Mouse (Mus musculus) c-Kit-positive CD71-positive TER-119-negative erythroid progenitor cells, embryonic 14.5 days (primary cell): ENCODE data around the gene Cd36.

Experiments
- DNase-seq: peaks from one replicate; pipeline ENCODE4 v3.0.0-alpha.2; 2013; ENCODE audit warnings: low read depth

Cd36 gene

DNA sequence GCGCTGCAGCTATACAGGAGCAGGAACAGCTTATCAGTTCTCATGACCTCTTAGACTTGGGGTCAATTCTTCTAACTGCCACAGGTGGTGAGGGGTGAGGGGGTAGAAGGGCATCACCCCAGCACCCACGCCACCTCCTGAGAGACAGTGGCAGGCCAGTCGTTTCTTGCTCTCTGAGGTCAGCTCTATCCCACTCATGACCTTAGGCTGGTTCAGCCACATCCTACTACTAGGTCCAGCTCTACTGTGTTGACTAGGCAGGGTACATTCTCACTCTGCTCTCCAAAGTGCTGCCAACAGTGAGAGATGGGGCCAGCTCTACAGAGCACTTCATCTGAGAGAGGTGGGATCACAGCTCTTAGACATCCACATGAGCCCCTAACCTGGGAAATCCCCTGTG, 30.2 kb downstream of the Cd36 start:
- DNase-seq = no peak

GRCm38 (mm10) chr5:17857871-17858270, 30.7 kb downstream of the Cd36 start:
- DNase-seq = no peak

DNA sequence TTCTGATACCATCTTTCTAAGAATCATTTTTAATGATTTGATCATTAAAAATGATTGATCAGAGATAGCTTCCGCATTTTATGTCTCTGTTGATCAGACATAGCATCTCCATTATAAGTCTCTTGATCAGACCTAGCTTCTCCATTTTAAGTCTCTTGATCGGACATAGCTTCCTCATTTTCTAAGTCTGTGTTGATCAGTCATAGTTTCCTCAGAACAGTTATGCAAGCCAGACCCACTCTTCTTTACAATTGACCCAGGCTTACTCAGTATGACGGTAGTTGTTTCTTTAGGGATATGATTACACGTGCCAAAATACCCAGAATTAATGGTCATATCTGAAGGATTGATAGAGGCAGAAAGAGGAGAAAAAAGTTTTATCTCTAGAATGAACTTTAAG, 31.3 kb downstream of the Cd36 start:
- DNase-seq = no peak

GRCm38 (mm10) chr5:17854127-17854923, 34.3 kb downstream of the Cd36 start:
- no peak for DNase-seq

- DNase-seq = no peak
Measured at GRCm38 (mm10) chr5:17850582-17850981, 38.0 kb downstream of the Cd36 start.

- no peak for DNase-seq
Measured at GRCm38 (mm10) chr5:17849582-17849981, 39.0 kb downstream of the Cd36 start.

DNA sequence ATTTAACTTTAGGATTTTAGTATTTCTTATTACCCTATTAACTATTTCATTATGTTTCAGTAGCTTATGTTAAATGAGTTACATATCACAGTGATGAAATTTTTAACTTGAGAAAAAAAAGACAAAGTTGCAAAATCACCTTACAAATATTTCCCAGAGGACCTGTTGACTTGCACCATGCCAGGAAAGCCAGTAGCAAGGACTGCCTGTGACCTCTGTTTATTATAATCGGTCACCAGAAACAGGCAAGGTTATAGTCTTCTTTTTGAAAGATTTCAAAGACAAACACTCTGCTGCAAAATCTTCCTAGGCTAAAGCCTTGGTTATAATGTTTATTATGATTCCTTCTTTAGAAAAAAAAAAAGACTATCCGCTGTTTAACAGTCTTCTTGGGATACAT, 39.9 kb downstream of the Cd36 start:
- no peak for DNase-seq

GRCm38 (mm10) chr5:17848267-17848666, 40.3 kb downstream of the Cd36 start:
- DNase-seq = no peak

- DNase-seq = no peak
Measured at GRCm38 (mm10) chr5:17843921-17844320, 44.7 kb downstream of the Cd36 start.

- DNase-seq = no peak
Measured at GRCm38 (mm10) chr5:17843316-17843715, 45.3 kb downstream of the Cd36 start.

GRCm38 (mm10) chr5:17842111-17842729, 46.4 kb downstream of the Cd36 start:
- no peak for DNase-seq

- DNase-seq = no peak
Measured at GRCm38 (mm10) chr5:17839549-17839948, 49.1 kb downstream of the Cd36 start.

- DNase-seq = no peak
Measured at GRCm38 (mm10) chr5:17836408-17836807, 52.2 kb downstream of the Cd36 start.

DNA sequence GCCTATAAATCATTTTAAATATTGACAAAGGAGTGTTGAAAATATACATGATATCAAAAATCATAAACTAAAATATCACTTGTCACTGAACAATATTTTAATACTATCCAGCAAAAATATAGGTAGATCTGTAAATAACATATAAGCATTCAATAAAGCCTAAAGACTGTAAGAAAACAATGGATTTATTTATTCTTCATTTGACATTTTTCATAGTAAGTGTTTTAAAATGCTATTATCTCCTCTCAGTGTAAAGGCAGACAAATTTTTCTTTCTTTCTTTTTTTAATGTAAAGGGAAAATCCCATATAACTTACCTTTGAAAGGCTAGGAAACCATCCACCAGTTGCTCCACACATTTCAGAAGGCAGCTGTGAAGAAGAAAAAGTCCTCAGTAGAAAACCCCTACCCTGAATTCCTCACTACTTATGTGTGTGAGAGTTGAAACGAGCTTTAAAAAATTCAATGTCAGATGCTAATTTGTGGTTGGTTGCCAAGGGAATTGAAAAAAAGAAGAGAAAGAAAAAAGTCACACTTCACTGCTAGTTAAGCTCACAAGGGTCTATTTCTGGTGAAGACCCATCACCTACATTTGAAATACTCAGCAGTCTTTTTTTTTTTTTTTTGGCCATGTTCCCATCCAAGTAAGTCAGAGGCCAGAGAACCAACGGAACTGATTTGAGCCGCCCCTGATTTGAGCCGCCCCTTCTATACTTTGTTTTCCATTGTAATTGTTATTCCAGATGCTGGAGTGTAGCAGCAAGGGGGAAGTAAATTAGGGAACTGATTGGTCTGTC, 53.1 kb downstream of the Cd36 start:
- DNase-seq = no peak

DNA sequence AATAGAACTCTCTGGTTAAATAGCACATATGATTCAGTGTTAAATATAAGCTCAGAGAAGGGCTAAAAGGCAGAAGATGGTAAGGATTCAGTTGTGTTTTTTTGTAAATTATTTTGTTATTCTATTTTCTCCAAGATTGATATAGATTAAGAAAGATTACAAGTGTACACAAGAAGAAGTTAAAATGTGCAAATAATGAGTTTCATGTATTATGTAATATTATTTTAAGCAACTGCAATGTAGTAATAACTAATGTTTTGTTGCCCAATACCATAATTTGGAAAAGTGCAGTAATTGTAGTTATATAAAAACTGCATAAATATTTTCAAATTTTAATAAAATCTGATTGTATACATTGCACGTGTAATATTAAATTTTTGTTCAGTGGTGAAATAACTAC, 54.8 kb downstream of the Cd36 start:
- no peak for DNase-seq

GRCm38 (mm10) chr5:17830536-17830935, 58.1 kb downstream of the Cd36 start:
- no peak for DNase-seq

- peak; percentile 59 for DNase-seq
Measured at GRCm38 (mm10) chr5:17828713-17829544, 59.7 kb downstream of the Cd36 start.

DNA sequence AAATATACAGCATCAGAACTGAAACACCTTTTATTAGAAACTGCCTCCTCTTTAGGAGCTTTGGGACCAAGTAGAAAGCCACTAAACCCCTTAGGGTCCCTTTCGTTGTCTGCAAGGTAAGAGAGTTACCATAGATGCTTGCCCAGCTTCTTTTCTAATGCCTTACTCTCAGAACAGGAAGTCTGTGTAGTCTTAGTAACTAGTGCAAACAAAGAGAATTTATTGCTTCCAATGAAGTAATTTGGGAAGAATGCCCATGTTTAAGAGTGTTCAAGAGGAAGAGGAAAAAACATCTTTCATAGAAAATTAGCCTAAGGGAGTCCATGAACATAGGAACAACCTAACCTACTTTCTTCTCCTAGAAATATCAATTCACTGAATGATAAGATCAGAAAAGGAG, 67.2 kb downstream of the Cd36 start:
- DNase-seq = no peak

DNA sequence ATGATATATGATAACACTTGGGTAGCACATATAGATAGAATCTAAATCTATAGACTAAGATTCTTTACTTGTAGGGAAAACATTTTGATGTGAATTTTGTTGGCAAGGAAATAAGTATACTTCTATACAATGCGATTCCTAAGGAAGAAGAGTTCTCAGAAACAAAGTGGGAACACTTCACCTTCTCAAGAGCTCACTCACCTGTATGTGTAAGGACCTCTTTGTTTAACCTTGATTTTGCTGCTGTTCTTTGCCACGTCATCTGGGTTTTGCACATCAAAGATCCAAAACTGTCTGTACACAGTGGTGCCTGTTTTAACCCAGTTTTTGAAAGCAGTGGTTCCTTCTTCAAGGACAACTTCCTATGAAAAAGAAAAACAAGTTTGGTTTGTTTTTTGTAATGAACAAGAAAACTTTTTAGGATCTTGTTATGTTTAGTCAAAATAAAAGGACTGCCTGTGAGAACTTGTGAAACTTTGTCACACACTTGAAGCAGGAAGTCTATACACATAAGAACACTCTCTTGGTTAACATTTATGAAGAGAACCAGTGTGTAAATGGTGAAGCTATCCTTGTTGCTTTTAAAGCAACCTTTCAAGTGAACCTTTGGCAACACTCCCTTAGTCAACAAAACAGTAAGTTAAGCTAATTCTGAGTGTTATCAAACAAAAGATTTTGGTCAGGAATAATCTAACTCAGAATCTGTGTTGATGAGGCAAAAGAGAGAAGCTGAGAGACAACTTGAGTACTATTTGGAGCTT, 68.2 kb downstream of the Cd36 start:
- DNase-seq = no peak

DNA sequence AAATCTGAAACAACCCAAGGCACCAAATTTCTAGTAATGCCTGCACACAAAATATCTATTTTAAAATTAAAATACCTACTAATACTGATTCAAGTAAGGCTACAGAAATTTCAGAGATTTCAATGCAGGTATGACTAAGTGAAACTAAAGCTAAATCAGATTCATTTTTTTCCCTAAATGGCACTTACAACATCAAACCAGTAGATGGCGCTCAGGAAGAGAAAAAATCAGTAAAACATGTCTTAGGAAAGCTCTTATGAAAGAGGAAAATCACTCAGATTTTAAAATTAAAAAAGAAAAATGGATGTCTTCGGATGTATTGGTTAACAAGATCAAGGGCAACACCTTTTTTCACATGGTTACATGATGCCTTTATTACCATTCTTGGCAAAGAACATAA, 72.4 kb downstream of the Cd36 start:
- DNase-seq = no peak

DNA sequence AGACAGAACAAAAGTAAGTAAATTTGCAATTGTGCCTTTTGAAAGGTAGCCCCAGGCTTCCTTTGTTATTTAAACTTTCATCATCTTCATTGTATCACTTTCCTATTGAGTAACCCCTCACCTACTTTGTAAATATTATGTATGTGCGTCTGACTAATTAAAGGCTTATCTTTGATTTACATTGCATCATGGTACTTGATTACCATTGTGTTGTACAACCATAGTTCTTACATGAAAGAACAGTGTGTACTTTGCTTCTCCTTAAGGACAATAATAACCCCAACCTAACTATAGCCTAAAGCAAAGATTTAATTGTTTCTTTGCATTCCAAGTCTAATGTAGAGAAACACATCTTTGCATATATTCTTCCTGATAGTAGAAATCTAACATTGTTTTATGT, 78.3 kb downstream of the Cd36 start:
- DNase-seq = no peak
